Mouse (Mus musculus) spleen, adult 2 months (tissue): ENCODE data around the gene Cstf1. TPM values are rescaled to one million over a fixed set of nuclear protein-coding genes. Genes with fewer than 3 reads are reported as not detected.

ENCODE experiments used
- DNase-seq, 2 experiments: peaks; one replicate each; pipeline versions ENCODE4 v3.0.0 to v3.0.0-alpha.2; 2012 to 2021; ENCODE audit warnings: low spot score in 2 of 2, low read depth in 1 of 2
- H3K27ac ChIP-seq: fragments of 200-500 bp; 2 replicates; pipeline ENCODE4 v1.5.1; 2012; ENCODE audit warnings: low read length, inconsistent platforms; ENCODE audit not compliant: insufficient read depth
- H3K27me3 ChIP-seq: fragments of 200-500 bp; 2 replicates; pipeline ENCODE4 v1.6.1; 2012; ENCODE audit warnings: mild to moderate bottlenecking, moderate library complexity, low read length, inconsistent platforms; ENCODE audit not compliant: control insufficient read depth, insufficient read depth
- H3K36me3 ChIP-seq: fragments of 200-500 bp; 2 replicates; pipeline ENCODE4 v1.6.1; 2012; ENCODE audit warnings: mild to moderate bottlenecking, low read length, inconsistent platforms; ENCODE audit not compliant: control insufficient read depth, insufficient read depth
- H3K4me1 ChIP-seq: fragments of 200-500 bp; 2 replicates; pipeline ENCODE4 v1.6.1; 2011; ENCODE audit warnings: inconsistent platforms; ENCODE audit not compliant: control insufficient read depth, insufficient read depth, insufficient read length
- H3K4me3 ChIP-seq: fragments of 200-500 bp; 2 replicates; pipeline ENCODE4 v1.5.1; 2011; ENCODE audit warnings: mild to moderate bottlenecking, inconsistent platforms; ENCODE audit not compliant: insufficient read depth, insufficient read length; ENCODE audit errors: extremely low read depth
- CTCF ChIP-seq: fragments of 200-500 bp; IDR thresholded peaks from 2 replicates; pipeline ENCODE4 v1.5.1; 2011; ENCODE audit warnings: mild to moderate bottlenecking, inconsistent platforms; ENCODE audit not compliant: insufficient read depth, insufficient read length, insufficient replicate concordance; ENCODE audit errors: extremely low read depth
- POLR2A ChIP-seq: fragments of 200-500 bp; IDR thresholded peaks from 2 replicates; pipeline ENCODE4 v1.6.1; 2011; ENCODE audit warnings: low read depth, low read length, inconsistent platforms
- WGBS: fragments of 180-500 bp; shearing (Covaris S2); methylation state at CpG from one replicate; pipeline ENCODE4 v1.1.7; 2018; 5-methylcytosine and 5-hydroxymethylcytosine counted together
- polyA plus RNA-seq: library from polyadenylated mRNA; depleted of rRNA; stranded (reverse); fragments of >200 nt; gene quantifications from 2 replicates; pipeline ENCODE4 v1.2.3, GENCODE M21; 2012

The Cstf1 gene
- polyA plus RNA-seq, 1 experiment = 26.0 TPM

GRCm38 (mm10) chr2:172348297-172348950, 22.1 kb upstream of the Cstf1 start:
- 72% methylated on average over 3 of the region's 3 CpGs for WGBS
- H3K27me3 ChIP-seq = no peaks in the 10 kb centered on the region
- H3K36me3 ChIP-seq = peaks cover 5% of the 10 kb centered on the region
- H3K27ac ChIP-seq = no peak overlapping the region
- peaks cover 5% of the 10 kb centered on the region; the same call in 1 of the 2 replicates for H3K4me1 ChIP-seq
- TF ChIP-seq CTCF (no peak), POLR2A (no peak)
- no peak for DNase-seq
- H3K4me3 ChIP-seq = no peak overlapping the region

- no peak overlapping the region for H3K4me3 ChIP-seq
- H3K27ac ChIP-seq = no peak overlapping the region
- H3K4me1 ChIP-seq = peaks cover 3% of the 10 kb centered on the region; the same call in 1 of the 2 replicates
- peaks cover 5% of the 10 kb centered on the region for H3K36me3 ChIP-seq
- H3K27me3 ChIP-seq = no peaks in the 10 kb centered on the region
- no peak for DNase-seq
- TF ChIP-seq CTCF (no peak), POLR2A (no peak)
- WGBS = 87% methylated on average over 14 of the region's 14 CpGs
Measured at GRCm38 (mm10) chr2:172349776-172350175, 20.7 kb upstream of the Cstf1 start.

- DNase-seq = no peak
- no peak overlapping the region for H3K4me3 ChIP-seq
- no peak for TF ChIP-seq CTCF
- no peak for TF ChIP-seq POLR2A
- H3K4me1 ChIP-seq = no peaks in the 10 kb centered on the region; the same call in 1 of the 2 replicates
- H3K27ac ChIP-seq = no peak overlapping the region
- H3K36me3 ChIP-seq = peaks cover 10% of the 10 kb centered on the region
- WGBS = 92% methylated on average over 8 of the region's 8 CpGs
- no peaks in the 10 kb centered on the region for H3K27me3 ChIP-seq
Measured at GRCm38 (mm10) chr2:172350773-172351172, 19.7 kb upstream of the Cstf1 start.

- 88% methylated on average over 9 of the region's 9 CpGs for WGBS
- TF ChIP-seq CTCF = no peak
- no peak for TF ChIP-seq POLR2A
- DNase-seq = no peak
- Histone ChIP-seq H3K4me3 (no peak overlapping the region), H3K27ac (no peak overlapping the region), H3K4me1 (no peaks in the 10 kb centered on the region), H3K27me3 (no peaks in the 10 kb centered on the region), H3K36me3 (peaks cover 12% of the 10 kb centered on the region)
Measured at GRCm38 (mm10) chr2:172353218-172353617, 17.3 kb upstream of the Cstf1 start.

- Histone ChIP-seq H3K36me3 (peaks cover 17% of the 10 kb centered on the region), H3K27ac (no peak overlapping the region), H3K4me1 (no peaks in the 10 kb centered on the region), H3K27me3 (no peaks in the 10 kb centered on the region), H3K4me3 (no peak overlapping the region)
- no peak for DNase-seq
- no peak for TF ChIP-seq POLR2A
- no peak for TF ChIP-seq CTCF
- WGBS = 89% methylated on average over 9 of the region's 9 CpGs
Measured at GRCm38 (mm10) chr2:172354761-172355160, 15.7 kb upstream of the Cstf1 start.

GRCm38 (mm10) chr2:172355833-172356232, 14.6 kb upstream of the Cstf1 start:
- Histone ChIP-seq H3K27me3 (no peaks in the 10 kb centered on the region), H3K27ac (no peak overlapping the region), H3K4me1 (no peaks in the 10 kb centered on the region), H3K4me3 (no peak overlapping the region), H3K36me3 (peaks cover 18% of the 10 kb centered on the region)
- 89% methylated on average over 5 of the region's 5 CpGs for WGBS
- no peak for DNase-seq
- TF ChIP-seq CTCF = no peak
- no peak for TF ChIP-seq POLR2A

GRCm38 (mm10) chr2:172363176-172363575, 7.3 kb upstream of the Cstf1 start:
- DNase-seq = no peak
- Histone ChIP-seq H3K4me1 (no peaks in the 10 kb centered on the region), H3K27me3 (no peaks in the 10 kb centered on the region), H3K27ac (no peak overlapping the region), H3K36me3 (peaks cover 18% of the 10 kb centered on the region), H3K4me3 (no peak overlapping the region)
- no peak for TF ChIP-seq CTCF
- TF ChIP-seq POLR2A = no peak
- 94% methylated on average over 7 of the region's 7 CpGs for WGBS
